Mouse (Mus musculus): ENCODE measurements around the gene Mus81.

Mus81 gene

GRCm38 (mm10) chr19:5433951-5434350, 54.3 kb downstream of the Mus81 start:
- no peak for DNase-seq

- DNase-seq = peak; percentile 97
These were observed 55.0 kb downstream of the Mus81 start for GRCm38 (mm10) chr19:5432992-5433852.

All from heart, adult 11 months (tissue).